Mouse (Mus musculus): Measurements from ENCODE around the gene Taf15.

- TF ChIP-seq POLR2A (IDR thresholded peaks at IDR 0.05; ENCODE audit: low read depth, low read length): peak; percentile 89
- peak; percentile 79 for TF ChIP-seq CTCF (IDR thresholded peaks at IDR 0.05; ENCODE audit: extremely low read depth, insufficient read length, insufficient replicate concordance, low read depth, low read length)
These were observed at the start of gene Taf15 for GRCm38 (mm10) chr11:83472324-83473234.

Data from small intestine, adult 2 months (tissue).